Mouse (Mus musculus): ENCODE results near the gene Resp18. TPM values are rescaled to one million over a fixed set of nuclear protein-coding genes. Genes with fewer than 3 reads are reported as not detected.
A peak's percentile ranks its signal among the peaks of the same experiment; 100 is the strongest.
"Not testable (repeated sequence)": the region's sequence is repeated elsewhere in the genome, so short reads cannot be mapped to it uniquely, and the experiment has no call there.

Gene Resp18
- polyA plus RNA-seq, 1 experiment from 2014 or later = 1.0 TPM

DNA sequence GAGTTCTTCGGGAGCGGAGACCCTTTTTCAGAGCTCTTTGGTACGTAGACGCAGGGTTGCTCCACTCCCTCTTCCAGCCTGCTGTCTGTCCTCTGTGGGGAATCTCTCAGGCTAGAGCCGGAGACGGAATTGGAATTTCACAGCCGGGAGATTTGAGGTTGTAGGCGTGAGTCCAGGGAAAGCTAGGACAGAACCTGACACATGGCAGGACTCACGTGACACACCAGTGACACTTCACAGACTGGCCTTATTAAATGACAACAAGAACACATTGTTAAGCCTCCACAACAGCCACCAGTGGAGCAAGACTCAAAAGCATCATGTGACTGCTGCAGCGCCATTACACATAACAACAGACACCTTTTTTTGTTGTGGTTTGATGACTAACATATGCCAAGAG lies 38.6 kb downstream of the Resp18 start:
- H3K4me2 ChIP-seq (replicated peaks; ENCODE audit: low read depth, low read length) = no peak overlapping the region
- no peak overlapping the region for H3K4me3 ChIP-seq (ENCODE audit: low read length)
- H3K27ac ChIP-seq (ENCODE audit: low read length) = no peak overlapping the region
- H3K9me3 ChIP-seq (ENCODE audit: low read length) = no peaks in the 10 kb centered on the region
- no peaks in the 10 kb centered on the region for H3K27me3 ChIP-seq (ENCODE audit: insufficient read depth, low read length)
- no peak for ATAC-seq (ENCODE audit: low FRiP score, low TSS enrichment)
- WGBS = 83% methylated on average over 10 of the region's 10 CpGs
- H3K4me1 ChIP-seq (ENCODE audit: insufficient read depth, low read length) = peaks cover 10% of the 10 kb centered on the region
- peaks cover 24% of the 10 kb centered on the region for H3K36me3 ChIP-seq (ENCODE audit: insufficient read depth, low read length)
- no peak overlapping the region for H3K9ac ChIP-seq (replicated peaks; ENCODE audit: low read length)

DNA sequence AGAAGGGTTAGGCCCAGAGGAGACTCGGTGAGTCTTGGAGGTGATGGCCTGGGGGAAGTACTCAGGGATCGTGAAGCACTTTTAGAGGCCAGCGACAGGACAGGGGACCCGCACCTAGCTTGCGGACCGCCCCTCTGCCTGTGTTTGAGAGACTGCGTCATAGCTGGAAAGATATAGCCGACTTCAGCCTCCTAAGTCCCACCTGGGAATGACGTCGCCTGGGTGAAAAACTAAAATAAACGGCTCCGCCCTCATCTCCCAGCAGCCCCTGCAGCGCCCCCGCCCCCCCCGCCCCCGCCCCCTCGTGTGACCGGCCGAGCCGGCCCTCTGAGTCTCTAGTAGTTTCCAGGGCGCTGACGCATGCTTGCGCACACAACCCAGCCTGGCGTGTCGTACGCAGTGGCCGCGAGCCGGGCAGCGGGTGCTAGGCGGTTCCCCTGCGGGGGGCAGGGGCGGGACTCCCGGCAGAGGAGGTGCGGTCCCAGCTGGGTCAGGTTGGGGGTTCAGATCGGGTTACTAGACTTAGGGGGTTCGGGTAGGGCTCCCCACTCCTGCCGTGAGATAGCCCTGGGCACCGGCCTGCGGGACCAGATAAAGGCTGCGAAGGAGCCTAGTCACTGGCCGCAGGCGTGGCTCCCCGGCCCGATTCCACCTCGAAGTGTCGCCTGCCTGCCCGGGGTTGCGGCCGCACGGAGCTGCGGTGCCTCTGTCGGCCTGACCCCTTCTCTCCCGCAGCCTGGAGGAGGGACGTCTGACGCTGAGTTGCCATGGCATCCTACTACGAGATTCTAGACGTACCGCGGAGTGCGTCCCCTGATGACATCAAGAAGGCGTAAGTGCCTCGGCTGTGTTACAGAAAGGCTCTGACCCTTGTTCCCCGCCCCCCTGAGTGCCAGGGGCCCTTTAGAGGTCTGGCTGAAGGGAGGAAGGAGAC lies 41.8 kb downstream of the Resp18 start, which contains the start of gene Dnajb2:
Dnajb2 (plus strand) TSS at position 290 of the 934 bp plus-strand sequence.
- WGBS = under 1% methylated on average over 59 of the region's 64 CpGs
- Histone ChIP-seq H3K36me3 (ENCODE audit: insufficient read depth, low read length) (peaks cover 10% of the 10 kb centered on the region; the same call in 1 of the 2 replicates), H3K4me3 (ENCODE audit: low read length) (peak within 1 kb of the TSS; percentile 72), H3K4me1 (ENCODE audit: insufficient read depth, low read length) (peaks cover 10% of the 10 kb centered on the region), H3K4me2 (replicated peaks; ENCODE audit: low read depth, low read length) (peak within 1 kb of the TSS; percentile 93), H3K27me3 (ENCODE audit: insufficient read depth, low read length) (no peaks in the 10 kb centered on the region), H3K9me3 (ENCODE audit: low read length) (no peaks in the 10 kb centered on the region), H3K27ac (ENCODE audit: low read length) (peak within 1 kb of the TSS; percentile 86), H3K9ac (replicated peaks; ENCODE audit: low read length) (peak within 1 kb of the TSS; percentile 81)
- ATAC-seq (ENCODE audit: low FRiP score, low TSS enrichment) = peak; percentile 96

DNA sequence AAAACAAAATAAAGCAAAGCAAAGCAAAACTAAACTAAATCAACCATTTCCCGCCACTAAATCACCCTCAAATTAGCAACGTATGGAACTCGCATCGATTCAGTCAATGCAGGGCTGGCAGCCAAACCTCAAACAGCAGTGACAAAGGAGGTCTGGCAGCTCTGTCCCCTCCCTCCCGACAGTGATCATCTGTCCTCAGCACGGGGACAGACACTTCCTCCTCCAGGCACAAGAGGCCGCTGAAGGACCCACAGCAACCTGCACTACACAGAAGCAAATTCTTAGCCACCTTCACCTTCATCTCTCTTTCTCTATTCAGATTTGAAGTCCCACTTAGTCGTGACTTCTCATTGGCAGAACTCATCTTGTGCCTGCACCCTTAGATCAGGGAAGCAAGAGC lies 43.6 kb downstream of the Resp18 start:
- Histone ChIP-seq H3K27ac (ENCODE audit: low read length) (no peak overlapping the region), H3K36me3 (ENCODE audit: insufficient read depth, low read length) (peaks cover 2% of the 10 kb centered on the region; the same call in 1 of the 2 replicates), H3K9ac (replicated peaks; ENCODE audit: low read length) (peak overlapping the region; percentile 5; the same call in 1 of the 2 replicates), H3K9me3 (ENCODE audit: low read length) (no peaks in the 10 kb centered on the region), H3K27me3 (ENCODE audit: insufficient read depth, low read length) (no peaks in the 10 kb centered on the region), H3K4me2 (replicated peaks; ENCODE audit: low read depth, low read length) (0 out of 2 replicates have a peak overlapping the region, but pooled peaks have one; percentile 4), H3K4me1 (ENCODE audit: insufficient read depth, low read length) (peaks cover 10% of the 10 kb centered on the region), H3K4me3 (ENCODE audit: low read length) (no peak overlapping the region)
- no peak for ATAC-seq (ENCODE audit: low FRiP score, low TSS enrichment)
- WGBS = 1% methylated on average over 8 of the region's 8 CpGs

DNA sequence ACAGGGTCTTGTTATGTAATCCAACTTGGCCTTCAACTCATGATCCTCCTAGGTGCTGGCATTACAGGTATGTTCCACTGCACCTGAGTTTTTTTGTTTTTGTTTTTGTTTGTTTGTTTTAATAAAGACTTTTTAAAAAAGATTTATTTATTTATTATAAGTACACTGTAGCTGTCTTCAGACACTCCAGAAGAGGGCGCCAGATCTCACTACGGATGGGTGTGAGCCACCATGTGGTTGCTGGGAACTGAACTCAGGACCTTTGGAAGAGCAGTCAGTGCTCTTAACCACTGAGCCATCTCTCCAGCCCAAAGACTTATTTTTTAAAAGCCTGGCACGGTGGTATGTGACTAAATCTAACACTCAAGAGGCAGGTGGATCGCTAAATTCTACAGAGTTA lies 45.7 kb downstream of the Resp18 start:
- H3K27ac ChIP-seq (ENCODE audit: low read length); H3K27me3 ChIP-seq (ENCODE audit: insufficient read depth, low read length); H3K4me3 ChIP-seq (ENCODE audit: low read length); H3K4me2 ChIP-seq (replicated peaks; ENCODE audit: low read depth, low read length); ATAC-seq (ENCODE audit: low FRiP score, low TSS enrichment); H3K4me1 ChIP-seq (ENCODE audit: insufficient read depth, low read length); H3K9ac ChIP-seq (replicated peaks; ENCODE audit: low read length); H3K9me3 ChIP-seq (ENCODE audit: low read length); H3K36me3 ChIP-seq (ENCODE audit: insufficient read depth, low read length): not testable (repeated sequence)
- WGBS = 66% methylated on average over 4 of the region's 4 CpGs

DNA sequence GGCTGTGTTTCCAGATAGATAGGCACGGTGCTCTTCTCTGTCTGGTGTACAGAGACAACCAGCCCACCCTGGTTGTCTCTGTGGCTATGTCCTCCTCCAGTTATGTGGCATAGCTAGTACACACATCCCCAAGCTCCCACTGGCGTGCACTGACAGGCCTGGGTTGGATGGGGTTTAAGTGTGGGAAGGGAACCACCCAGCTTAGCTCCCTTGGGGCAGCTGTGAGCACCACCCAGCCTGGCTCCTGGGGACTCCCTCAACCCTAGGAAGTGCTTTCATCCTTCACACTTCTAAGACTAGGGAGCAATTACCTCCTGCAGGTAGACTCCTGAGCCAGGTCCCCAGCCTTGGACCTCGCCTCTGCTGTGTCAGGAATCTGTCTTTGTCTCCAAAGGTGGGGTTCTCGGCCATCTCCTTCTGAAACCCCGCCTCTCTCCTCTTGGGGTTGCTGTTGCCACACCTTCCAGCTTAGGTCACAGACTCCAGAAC lies 46.5 kb downstream of the Resp18 start, which contains the start of gene A630095N17Rik:
A630095N17Rik (minus strand) TSS at position 439 of the 489 bp plus-strand sequence.
- Histone ChIP-seq H3K36me3 (ENCODE audit: insufficient read depth, low read length) (no peaks in the 10 kb centered on the region), H3K4me2 (replicated peaks; ENCODE audit: low read depth, low read length) (no peak within 1 kb of the TSS), H3K4me3 (ENCODE audit: low read length) (no peak within 1 kb of the TSS), H3K9me3 (ENCODE audit: low read length) (no peaks in the 10 kb centered on the region), H3K9ac (replicated peaks; ENCODE audit: low read length) (no peak within 1 kb of the TSS), H3K4me1 (ENCODE audit: insufficient read depth, low read length) (peaks cover 5% of the 10 kb centered on the region), H3K27ac (ENCODE audit: low read length) (no peak within 1 kb of the TSS), H3K27me3 (ENCODE audit: insufficient read depth, low read length) (no peaks in the 10 kb centered on the region)
- 82% methylated on average over 5 of the region's 5 CpGs for WGBS
- no peak for ATAC-seq (ENCODE audit: low FRiP score, low TSS enrichment)

DNA sequence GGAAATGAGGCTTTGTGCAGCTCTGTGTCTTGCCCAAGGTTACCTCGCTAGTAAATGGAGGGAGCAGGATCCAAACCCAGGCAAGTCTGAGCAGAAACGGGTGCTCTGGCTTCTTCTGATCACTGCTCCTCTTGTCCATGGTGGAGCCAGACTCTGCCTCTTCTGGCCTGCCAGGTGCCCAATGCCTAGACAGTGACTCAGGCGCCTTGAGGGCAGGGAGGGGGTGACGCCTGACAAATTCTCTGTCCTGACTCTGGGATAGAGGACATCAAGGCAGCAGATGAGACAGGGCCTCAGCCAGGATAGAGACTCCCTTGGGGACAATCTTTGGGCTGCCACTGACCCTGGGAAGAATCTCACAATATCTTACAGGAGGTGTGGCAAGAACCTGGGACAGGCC lies 47.0 kb downstream of the Resp18 start:
- Histone ChIP-seq H3K9ac (replicated peaks; ENCODE audit: low read length) (no peak overlapping the region), H3K4me2 (replicated peaks; ENCODE audit: low read depth, low read length) (no peak overlapping the region), H3K9me3 (ENCODE audit: low read length) (no peaks in the 10 kb centered on the region), H3K27ac (ENCODE audit: low read length) (no peak overlapping the region), H3K27me3 (ENCODE audit: insufficient read depth, low read length) (no peaks in the 10 kb centered on the region), H3K4me3 (ENCODE audit: low read length) (no peak overlapping the region), H3K36me3 (ENCODE audit: insufficient read depth, low read length) (no peaks in the 10 kb centered on the region), H3K4me1 (ENCODE audit: insufficient read depth, low read length) (peaks cover 4% of the 10 kb centered on the region)
- ATAC-seq (ENCODE audit: low FRiP score, low TSS enrichment) = no peak
- 71% methylated on average over 4 of the region's 4 CpGs for WGBS

DNA sequence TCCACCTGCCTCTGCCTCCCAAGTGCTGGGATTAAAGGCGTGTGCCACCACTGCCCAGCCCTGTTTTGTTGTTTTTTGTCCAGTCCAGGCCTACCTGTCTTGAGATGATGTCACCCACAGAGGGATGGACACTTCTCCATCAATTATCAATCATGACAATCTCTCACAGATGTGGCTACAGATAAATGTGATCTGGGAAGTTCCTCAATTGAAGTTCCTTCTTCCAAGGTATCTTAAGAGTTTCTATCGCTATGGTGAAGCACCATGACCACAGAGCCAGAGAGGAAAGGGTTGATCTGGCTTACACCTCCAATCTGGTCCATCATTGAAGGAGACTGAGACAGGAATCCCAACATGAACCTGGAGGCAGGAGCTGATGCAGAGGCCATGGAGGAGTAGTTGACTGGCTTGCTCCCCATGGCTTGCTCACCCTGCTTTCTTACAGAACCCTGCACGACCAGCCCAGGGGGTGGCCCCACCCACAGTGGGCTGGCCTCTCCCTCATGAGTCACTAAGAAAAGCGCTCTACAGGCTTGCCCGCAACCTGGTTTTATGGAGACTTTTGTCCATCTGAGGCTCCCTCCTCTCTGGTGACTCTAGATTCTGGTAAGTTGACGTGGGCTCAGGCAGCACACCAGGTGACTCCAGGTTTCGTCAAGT lies 47.8 kb downstream of the Resp18 start:
- ATAC-seq (ENCODE audit: low FRiP score, low TSS enrichment) = no peak
- Histone ChIP-seq H3K9ac (replicated peaks; ENCODE audit: low read length) (no peak overlapping the region), H3K4me3 (ENCODE audit: low read length) (no peak overlapping the region), H3K4me2 (replicated peaks; ENCODE audit: low read depth, low read length) (no peak overlapping the region), H3K27ac (ENCODE audit: low read length) (no peak overlapping the region), H3K36me3 (ENCODE audit: insufficient read depth, low read length) (no peaks in the 10 kb centered on the region), H3K4me1 (ENCODE audit: insufficient read depth, low read length) (no peaks in the 10 kb centered on the region), H3K27me3 (ENCODE audit: insufficient read depth, low read length) (no peaks in the 10 kb centered on the region), H3K9me3 (ENCODE audit: low read length) (no peaks in the 10 kb centered on the region)
- WGBS = 68% methylated on average over 7 of the region's 7 CpGs

DNA sequence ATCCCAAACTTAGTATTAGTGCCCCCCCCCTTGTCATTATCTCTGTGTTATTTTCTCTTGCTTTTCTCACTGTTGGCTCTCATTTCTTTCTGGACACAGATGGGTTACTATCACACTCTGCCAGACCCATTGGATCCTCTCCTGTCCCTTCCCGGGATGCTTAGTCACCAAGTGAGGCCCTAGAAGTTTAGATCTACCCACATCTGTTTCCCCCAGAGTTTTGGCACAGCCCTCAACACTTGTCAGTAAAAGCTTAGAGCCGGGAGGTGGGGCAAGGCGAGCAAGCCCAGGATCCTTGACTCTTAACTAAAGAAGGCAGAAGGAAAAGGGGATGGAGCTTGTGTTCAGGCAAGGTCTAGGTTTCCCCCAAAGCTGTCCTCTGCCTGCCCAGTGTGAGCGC lies 49.1 kb downstream of the Resp18 start:
- WGBS = 74% methylated on average over 4 of the region's 4 CpGs
- Histone ChIP-seq H3K9me3 (ENCODE audit: low read length) (no peaks in the 10 kb centered on the region), H3K4me2 (replicated peaks; ENCODE audit: low read depth, low read length) (no peak overlapping the region), H3K27me3 (ENCODE audit: insufficient read depth, low read length) (no peaks in the 10 kb centered on the region), H3K9ac (replicated peaks; ENCODE audit: low read length) (no peak overlapping the region), H3K36me3 (ENCODE audit: insufficient read depth, low read length) (no peaks in the 10 kb centered on the region), H3K4me1 (ENCODE audit: insufficient read depth, low read length) (no peaks in the 10 kb centered on the region), H3K27ac (ENCODE audit: low read length) (no peak overlapping the region), H3K4me3 (ENCODE audit: low read length) (no peak overlapping the region)
- ATAC-seq (ENCODE audit: low FRiP score, low TSS enrichment) = no peak

DNA sequence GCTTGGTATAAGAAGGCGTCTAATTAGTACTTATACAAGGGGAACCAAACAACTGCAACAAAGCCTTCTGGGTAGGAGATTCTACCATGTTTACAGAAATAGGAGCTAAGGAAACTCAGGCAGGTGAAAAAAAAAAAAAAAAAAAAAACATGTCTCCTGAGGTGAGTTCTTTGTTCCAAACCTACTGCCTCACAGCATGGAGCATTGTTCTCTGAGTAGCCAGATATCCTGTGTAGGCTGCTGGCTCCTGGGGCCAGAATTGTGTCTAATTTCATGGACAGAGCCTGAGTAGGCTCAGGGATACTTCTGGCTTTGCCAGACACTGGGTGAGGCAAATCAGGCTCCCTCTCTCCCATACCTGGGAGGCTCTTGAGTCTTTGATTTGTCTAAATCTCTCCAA lies 50.6 kb downstream of the Resp18 start:
- no peaks in the 10 kb centered on the region for H3K9me3 ChIP-seq (ENCODE audit: low read length)
- no peaks in the 10 kb centered on the region for H3K36me3 ChIP-seq (ENCODE audit: insufficient read depth, low read length)
- no peaks in the 10 kb centered on the region for H3K4me1 ChIP-seq (ENCODE audit: insufficient read depth, low read length)
- ATAC-seq (ENCODE audit: low FRiP score, low TSS enrichment) = no peak
- no peak overlapping the region for H3K9ac ChIP-seq (replicated peaks; ENCODE audit: low read length)
- no peak overlapping the region for H3K4me3 ChIP-seq (ENCODE audit: low read length)
- no peaks in the 10 kb centered on the region for H3K27me3 ChIP-seq (ENCODE audit: insufficient read depth, low read length)
- no peak overlapping the region for H3K27ac ChIP-seq (ENCODE audit: low read length)
- 85% methylated on average over 1 of the region's 1 CpGs for WGBS
- no peak overlapping the region for H3K4me2 ChIP-seq (replicated peaks; ENCODE audit: low read depth, low read length)

Measured in kidney, embryonic 16.5 days (tissue).